Mouse (Mus musculus) 416B (cell line): ENCODE results near the gene Il17rb.

Experiments
- DNase-seq: peaks from one replicate; pipeline ENCODE4 v3.0.0; 2011; ENCODE audit warnings: low read depth

Gene Il17rb

GRCm38 (mm10) chr14:29967611-29968010 lies 41.1 kb downstream of the Il17rb start:
- no peak for DNase-seq

DNA sequence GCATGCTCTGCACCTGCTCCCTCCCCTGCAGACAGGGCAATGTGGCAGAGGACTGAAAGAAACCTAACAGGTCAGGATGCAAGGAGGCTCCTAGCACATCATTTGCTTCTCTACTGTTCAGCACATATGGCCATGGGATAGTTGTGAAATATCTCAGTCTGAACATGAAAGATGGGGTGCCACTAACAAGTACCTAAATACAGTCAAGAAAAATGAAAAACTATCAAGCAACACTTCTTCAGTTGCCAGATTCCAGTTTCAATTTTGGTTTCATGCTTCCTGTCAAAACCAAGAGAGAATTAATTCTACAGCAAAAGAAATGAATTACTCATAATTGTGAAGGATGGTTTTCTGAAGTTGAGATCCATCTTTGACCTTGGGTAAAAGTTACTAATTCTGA lies 51.3 kb downstream of the Il17rb start:
- no peak for DNase-seq

GRCm38 (mm10) chr14:29950805-29951204 lies 57.9 kb downstream of the Il17rb start:
- peak; percentile 79 for DNase-seq

GRCm38 (mm10) chr14:29946761-29947309 lies 61.9 kb downstream of the Il17rb start:
- peak; percentile 43 for DNase-seq
